Mouse (Mus musculus) myocyte (in vitro differentiated cells): Measurements from ENCODE around the gene Ncstn.

Experiments
- MYOD1 ChIP-seq, 3 experiments: IDR thresholded peaks; one replicate each; pipeline ENCODE4 v1.6.1; 2011; ENCODE audit warnings: control low read depth in 2 of 3, low read depth in 2 of 3, mild to moderate bottlenecking in 2 of 3, moderate library complexity in 1 of 3; ENCODE audit not compliant: insufficient read length in 2 of 3, control insufficient read depth in 1 of 3
- POLR2A ChIP-seq: IDR thresholded peaks from one replicate; pipeline ENCODE4 v1.6.1; 2011; ENCODE audit warnings: low read depth, mild to moderate bottlenecking, control low read depth, moderate library complexity; ENCODE audit not compliant: insufficient read length

GRCm38 (mm10) chr1:172095202-172095601 lies 12.6 kb upstream of the Ncstn start:
- TF ChIP-seq POLR2A, result no peak
- no peak for TF ChIP-seq MYOD1 (IDR thresholded peaks at IDR 0.05; ENCODE audit: control insufficient read depth in 1 of 3, insufficient read length in 2 of 3, low read depth in 2 of 3)
